Mouse (Mus musculus): ENCODE measurements around the gene Znrd1as. TPM values are rescaled to one million over a fixed set of nuclear protein-coding genes. Genes with fewer than 3 reads are reported as not detected.

The Znrd1as gene
- polyA plus RNA-seq, 1 experiment from 2014 or later, result 10.3 TPM

GRCm38 (mm10) chr17:36947051-36947819 lies 11.2 kb upstream of the Znrd1as start:
- in situ Hi-C loops (cut with MboI; ENCODE audit: low pct_unique_long_range_greater_than_20kb), result no loop called here
- no peaks in the 10 kb centered on the region for H3K27me3 ChIP-seq
- no peak for TF ChIP-seq CTCF (IDR thresholded peaks at IDR 0.05)
- POLR2A ChIA-PET, result no interaction called here
- DNase-seq (ENCODE audit: low read depth, low spot score), result no peak
- CTCF ChIA-PET, result interaction anchor here (1.0 kb wide), 1 partner anchor 10 kb away, joined by 3 read pairs; no protein-coding TSS in a partner anchor
- no peak for ATAC-seq

- ChIA-PET CTCF (interaction anchor here (1.0 kb wide), 1 partner anchor 11 kb away, joined by 3 read pairs; no protein-coding TSS in a partner anchor), POLR2A (no interaction called here)
- in situ Hi-C loops (cut with MboI; ENCODE audit: low pct_unique_long_range_greater_than_20kb), result no loop called here
- no peaks in the 10 kb centered on the region for H3K27me3 ChIP-seq
- no peak for TF ChIP-seq CTCF (IDR thresholded peaks at IDR 0.05)
- ATAC-seq, result no peak
- no peak for DNase-seq (ENCODE audit: low read depth, low spot score)
Measured at GRCm38 (mm10) chr17:36948286-36948685, 10.1 kb upstream of the Znrd1as start.

DNA sequence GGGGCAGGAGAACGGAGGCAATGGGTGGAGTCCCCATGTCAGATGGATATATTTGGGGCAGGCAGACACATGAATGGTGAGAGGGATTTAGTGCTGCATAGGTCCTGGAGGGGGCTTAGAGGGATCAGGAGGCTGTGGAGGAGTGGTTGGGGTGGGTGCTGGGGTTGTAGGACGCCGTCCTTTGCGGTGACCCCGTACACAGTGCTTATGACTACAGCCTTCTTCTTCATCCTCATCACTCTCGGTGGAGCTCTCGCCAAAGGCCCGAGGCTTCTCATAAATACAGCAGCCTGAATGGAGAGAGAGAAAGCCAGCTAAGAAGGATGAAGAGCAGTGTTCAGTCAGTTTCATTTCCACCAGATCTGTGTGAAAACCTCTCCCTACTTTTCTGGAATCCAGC lies 9.1 kb upstream of the Znrd1as start:
- TF ChIP-seq CTCF (IDR thresholded peaks at IDR 0.05), result no peak
- H3K27me3 ChIP-seq, result no peaks in the 10 kb centered on the region
- ATAC-seq, result no peak
- POLR2A ChIA-PET, result no interaction called here
- CTCF ChIA-PET, result no interaction called here
- in situ Hi-C loops (cut with MboI; ENCODE audit: low pct_unique_long_range_greater_than_20kb), result no loop called here
- no peak for DNase-seq (ENCODE audit: low read depth, low spot score)

DNA sequence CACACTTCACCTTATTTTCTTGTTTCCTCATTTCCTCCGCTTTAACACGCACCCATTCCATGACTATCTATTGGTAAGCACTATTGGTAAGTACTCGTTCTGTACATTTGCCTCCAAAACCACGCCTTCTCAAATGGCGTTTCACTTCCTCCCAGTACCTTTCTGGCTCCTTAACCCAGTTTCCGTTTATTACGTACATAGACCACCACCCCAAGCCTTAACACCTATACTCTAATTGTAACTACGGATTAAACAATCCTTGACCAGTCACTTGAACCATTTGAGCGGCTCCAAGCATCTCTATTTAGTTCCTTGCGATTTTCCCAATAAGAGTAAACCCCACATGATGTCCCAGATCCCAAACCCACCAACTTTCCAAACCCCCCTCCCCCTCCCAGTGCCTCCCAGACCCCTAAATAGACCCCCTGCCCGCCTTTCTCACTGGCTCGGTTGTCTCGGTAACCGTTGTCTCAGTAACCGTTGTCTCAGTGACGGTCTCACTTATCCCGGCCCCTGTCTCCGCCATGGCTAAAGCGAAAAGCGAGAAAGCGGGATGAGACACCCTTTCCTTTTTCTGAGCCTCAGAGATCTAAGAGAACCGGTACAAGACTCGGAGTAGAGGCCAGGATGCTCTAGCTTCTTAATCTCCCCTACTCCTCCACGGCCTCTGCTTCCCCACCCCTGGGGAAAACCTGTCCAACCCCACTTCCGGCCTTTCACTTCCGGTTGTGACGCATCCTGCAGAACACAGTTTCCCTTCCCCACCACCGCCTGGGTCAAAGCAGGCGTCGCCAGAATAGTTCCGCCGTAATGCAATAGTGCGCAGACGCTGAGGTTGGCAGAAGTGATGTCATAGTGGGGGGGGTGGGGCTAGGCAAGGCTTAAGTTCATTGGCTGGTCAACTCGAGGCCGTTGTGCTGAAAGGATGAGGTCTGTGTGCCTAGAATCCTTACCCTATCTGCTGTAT lies 7.1 kb upstream of the Znrd1as start, which contains the start of gene Ppp1r11:
Gene Ppp1r11, minus strand, starts transcription at position 761 of the 967 bp plus-strand sequence.
- ChIA-PET POLR2A (no interaction called here), CTCF (no interaction called here)
- no peak for TF ChIP-seq CTCF (IDR thresholded peaks at IDR 0.05)
- DNase-seq (ENCODE audit: low read depth, low spot score) (peak; percentile 86), ATAC-seq (peak; percentile 94)
- no peaks in the 10 kb centered on the region for H3K27me3 ChIP-seq
- in situ Hi-C loops (cut with MboI; ENCODE audit: low pct_unique_long_range_greater_than_20kb), result no loop called here

GRCm38 (mm10) chr17:36952631-36953030 lies 5.8 kb upstream of the Znrd1as start:
- CTCF ChIA-PET, result no interaction called here
- TF ChIP-seq CTCF (IDR thresholded peaks at IDR 0.05), result no peak
- DNase-seq (ENCODE audit: low read depth, low spot score) (no peak), ATAC-seq (no peak)
- in situ Hi-C loops (cut with MboI; ENCODE audit: low pct_unique_long_range_greater_than_20kb), result no loop called here
- POLR2A ChIA-PET, result no interaction called here
- H3K27me3 ChIP-seq, result no peaks in the 10 kb centered on the region

DNA sequence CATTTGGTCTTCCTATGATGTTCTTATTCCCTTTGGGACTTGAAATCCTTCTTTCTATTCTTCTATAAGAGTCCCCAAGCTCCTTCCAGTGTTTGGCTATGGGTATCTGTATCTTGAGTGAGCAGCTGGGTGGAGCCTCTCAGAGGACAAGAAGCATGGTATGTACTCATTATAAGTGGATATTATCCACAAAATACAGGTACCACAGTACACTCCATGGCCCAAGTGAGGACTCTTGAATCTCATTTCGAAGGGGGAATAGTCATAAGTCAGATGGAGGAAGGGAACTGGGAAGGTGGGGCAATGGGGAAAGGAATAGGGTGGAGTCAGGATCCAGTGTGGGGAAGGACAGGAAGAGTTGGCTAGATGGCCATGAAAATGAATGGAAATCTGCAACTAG lies 5.3 kb upstream of the Znrd1as start:
- H3K27me3 ChIP-seq, result no peaks in the 10 kb centered on the region
- CTCF ChIA-PET, result no interaction called here
- DNase-seq (ENCODE audit: low read depth, low spot score) (no peak), ATAC-seq (no peak)
- no peak for TF ChIP-seq CTCF (IDR thresholded peaks at IDR 0.05)
- POLR2A ChIA-PET, result no interaction called here
- in situ Hi-C loops (cut with MboI; ENCODE audit: low pct_unique_long_range_greater_than_20kb), result no loop called here

- ChIA-PET CTCF (interaction anchor here (2.0 kb wide), 1 partner anchor 15 kb away, joined by 5 read pairs; no protein-coding TSS in a partner anchor), POLR2A (interaction anchor here (1.9 kb wide), 1 partner anchor 70 kb away, joined by 4 read pairs; no protein-coding TSS in a partner anchor)
- in situ Hi-C loops (cut with MboI; ENCODE audit: low pct_unique_long_range_greater_than_20kb), result loop anchor here (5.0 kb wide), 1 partner anchor 88 kb away; the partner anchor contains the start of gene Gabbr1
- TF ChIP-seq CTCF (IDR thresholded peaks at IDR 0.05), result no peak
- no peak for ATAC-seq
- no peaks in the 10 kb centered on the region for H3K27me3 ChIP-seq
- DNase-seq (ENCODE audit: low read depth, low spot score), result no peak
Measured at GRCm38 (mm10) chr17:36958884-36959283, 492 bp downstream of the Znrd1as start.

DNA sequence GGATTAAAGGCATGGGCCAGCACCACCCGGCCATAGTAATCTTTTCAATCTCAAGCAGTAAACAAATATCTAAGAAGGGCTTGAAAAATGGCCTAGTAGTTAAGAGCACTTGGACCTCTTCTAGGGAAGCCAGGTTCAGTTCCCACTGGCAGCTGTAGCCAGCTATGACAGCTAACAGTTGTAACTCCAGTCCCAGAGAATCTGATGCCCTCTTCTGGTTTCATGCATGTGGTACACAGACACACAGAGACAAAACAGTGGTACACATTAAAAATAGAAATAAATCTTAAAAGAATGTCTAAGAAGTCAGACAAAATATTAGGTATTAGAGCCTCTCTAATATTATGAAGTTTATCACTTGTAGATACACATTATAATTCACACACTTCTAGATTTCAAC lies 2.7 kb downstream of the Znrd1as start:
- ChIA-PET CTCF (no interaction called here), POLR2A (no interaction called here)
- in situ Hi-C loops (cut with MboI; ENCODE audit: low pct_unique_long_range_greater_than_20kb), result no loop called here

GRCm38 (mm10) chr17:36966875-36967274 lies 8.5 kb downstream of the Znrd1as start:
- H3K27me3 ChIP-seq, result no peaks in the 10 kb centered on the region
- in situ Hi-C loops (cut with MboI; ENCODE audit: low pct_unique_long_range_greater_than_20kb), result no loop called here
- ChIA-PET CTCF (interaction anchor here (1.6 kb wide), 1 partner anchor 30 kb away, joined by 6 read pairs; no protein-coding TSS in a partner anchor), POLR2A (no interaction called here)
- no peak for TF ChIP-seq CTCF (IDR thresholded peaks at IDR 0.05)
- DNase-seq (ENCODE audit: low read depth, low spot score) (no peak), ATAC-seq (no peak)

More for the DNA sequence above, 2.7 kb downstream of the Znrd1as start:
- TF ChIP-seq CTCF (IDR thresholded peaks at IDR 0.05), result no peak
- no peaks in the 10 kb centered on the region for H3K27me3 ChIP-seq
- ATAC-seq (no peak), DNase-seq (ENCODE audit: low read depth, low spot score) (no peak)

DNA sequence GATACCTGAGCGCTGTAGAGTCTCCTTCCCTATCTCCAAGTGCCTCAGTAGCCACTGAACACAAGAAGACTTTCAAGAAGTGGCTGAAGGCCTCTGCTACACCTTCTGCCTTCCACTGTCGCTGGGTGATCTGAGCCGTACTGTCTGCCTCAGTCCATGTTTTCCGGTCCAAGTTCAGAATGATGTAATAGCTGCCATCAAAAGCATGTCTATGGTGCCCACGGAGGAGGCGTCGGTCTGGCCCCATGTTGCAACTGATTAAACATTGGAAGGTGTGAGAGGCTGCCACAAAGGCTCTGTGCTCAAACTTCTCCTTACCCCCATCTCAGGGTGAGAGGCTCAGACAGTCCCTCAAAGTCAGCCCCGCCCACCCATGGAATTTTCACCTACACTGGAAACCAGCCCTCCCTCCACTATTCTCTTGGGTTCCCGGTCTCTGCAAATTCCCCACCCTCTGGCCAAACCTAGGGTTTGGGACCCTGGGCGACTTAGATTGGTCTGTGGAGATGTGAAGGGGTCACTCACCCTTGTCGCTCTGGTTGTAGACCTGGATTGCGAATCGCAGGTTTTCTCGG lies 12.0 kb downstream of the Znrd1as start:
- in situ Hi-C loops (cut with MboI; ENCODE audit: low pct_unique_long_range_greater_than_20kb), result no loop called here
- no peak for ATAC-seq
- peaks cover 6% of the 10 kb centered on the region for H3K27me3 ChIP-seq
- no peak for TF ChIP-seq CTCF (IDR thresholded peaks at IDR 0.05)
- POLR2A ChIA-PET, result no interaction called here
- CTCF ChIA-PET, result no interaction called here
- no peak for DNase-seq (ENCODE audit: low read depth, low spot score)
